Mouse (Mus musculus) lung, adult 2 months (tissue): ENCODE results near the gene Uhrf1bp1.

Experiments
- CTCF ChIP-seq: fragments of 200-500 bp; IDR thresholded peaks from 2 replicates; pipeline ENCODE4 v1.5.1; 2011; ENCODE audit warnings: mild to moderate bottlenecking, low read length, control low read depth; ENCODE audit not compliant: insufficient read depth
- POLR2A ChIP-seq: fragments of 200-500 bp; IDR thresholded peaks from 2 replicates; pipeline ENCODE4 v1.6.1; 2011; ENCODE audit warnings: low read depth, mild to moderate bottlenecking, control low read depth, low read length, borderline replicate concordance; ENCODE audit errors: extremely low read depth

GRCm38 (mm10) chr17:27925504-27925903, 69.3 kb downstream of the Uhrf1bp1 start:
- TF ChIP-seq CTCF (no peak), POLR2A (no peak)
